Mouse (Mus musculus) liver, adult 2 months (tissue): ENCODE measurements at regions not wholly inside any gene's neighbourhood (a gene's known extent, or its start where the extent isn't known, plus 50 kb on each side); places are given as distances from the start of the nearest gene placed in this dataset.

ENCODE experiments used
- CTCF ChIP-seq: fragments of 200-500 bp; IDR thresholded peaks from 2 replicates; pipeline ENCODE4 v1.5.1; 2011; ENCODE audit warnings: low read depth, low read length, control low read depth
- POLR2A ChIP-seq: fragments of 200-500 bp; IDR thresholded peaks from 2 replicates; pipeline ENCODE4 v1.6.1; 2011; ENCODE audit warnings: low read length, control low read depth; ENCODE audit not compliant: insufficient read depth; ENCODE audit errors: extremely low read depth

GRCm38 (mm10) chr2:101043050-101043449 lies 581.5 kb upstream of the Rag2 start:
- TF ChIP-seq CTCF (no peak), POLR2A (no peak)
